Mouse (Mus musculus): ENCODE data around the gene Zfp39. TPM values are rescaled to one million over a fixed set of nuclear protein-coding genes. Genes with fewer than 3 reads are reported as not detected.

Zfp39 gene
- total RNA-seq, 2 experiments from 2014 or later: 3.4 to 3.7 TPM

DNA sequence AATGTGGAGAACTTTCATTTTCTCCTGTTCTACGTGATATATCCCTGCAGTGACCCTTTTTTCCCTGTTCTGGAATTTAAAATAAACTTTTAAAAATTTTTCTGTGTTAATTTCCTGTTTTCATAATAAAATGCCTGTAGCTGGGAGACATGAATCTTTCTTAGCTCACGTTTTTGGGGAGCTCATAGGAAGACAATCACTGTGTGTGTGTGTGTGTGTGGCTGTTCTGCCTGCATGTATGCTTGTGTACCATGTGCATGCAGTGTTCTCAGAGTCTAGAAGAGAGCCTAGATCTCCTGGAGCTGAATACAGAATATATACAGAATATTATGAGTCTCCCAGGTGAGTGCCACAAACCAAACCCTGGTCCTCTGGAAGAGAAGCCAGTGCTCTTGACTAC is 23.0 kb upstream of the Zfp39 start:
- no peak for DNase-seq
- intact Hi-C loops (cut with DNase I): no loop called here

DNA sequence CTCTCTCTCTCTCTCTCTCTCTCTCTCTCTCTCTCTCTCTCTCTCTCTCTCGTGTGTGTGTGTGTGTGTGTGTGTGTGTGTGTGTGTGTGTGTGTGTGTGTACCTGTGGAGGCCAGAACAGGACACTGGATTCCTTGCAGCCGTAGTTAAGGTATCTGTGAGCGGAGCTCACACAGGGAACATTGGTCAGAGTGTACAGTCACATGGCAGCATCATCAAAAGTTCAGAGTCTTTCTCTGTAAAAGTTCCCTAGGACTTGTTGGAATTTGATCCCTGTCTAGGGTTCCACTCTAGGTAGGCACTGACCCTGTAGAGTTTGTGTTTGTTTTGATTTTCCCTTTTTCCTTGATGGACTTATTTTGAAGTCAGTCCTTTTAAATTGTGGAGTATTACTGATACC is 22.6 kb upstream of the Zfp39 start:
- intact Hi-C loops (cut with DNase I): no loop called here
- DNase-seq: no peak

GRCm38 (mm10) chr11:58922420-58922819 is 18.4 kb upstream of the Zfp39 start:
- intact Hi-C loops (cut with DNase I): no loop called here
- DNase-seq: no peak

GRCm38 (mm10) chr11:58918759-58919158 is 14.7 kb upstream of the Zfp39 start:
- intact Hi-C loops (cut with DNase I): no loop called here
- DNase-seq: no peak

DNA sequence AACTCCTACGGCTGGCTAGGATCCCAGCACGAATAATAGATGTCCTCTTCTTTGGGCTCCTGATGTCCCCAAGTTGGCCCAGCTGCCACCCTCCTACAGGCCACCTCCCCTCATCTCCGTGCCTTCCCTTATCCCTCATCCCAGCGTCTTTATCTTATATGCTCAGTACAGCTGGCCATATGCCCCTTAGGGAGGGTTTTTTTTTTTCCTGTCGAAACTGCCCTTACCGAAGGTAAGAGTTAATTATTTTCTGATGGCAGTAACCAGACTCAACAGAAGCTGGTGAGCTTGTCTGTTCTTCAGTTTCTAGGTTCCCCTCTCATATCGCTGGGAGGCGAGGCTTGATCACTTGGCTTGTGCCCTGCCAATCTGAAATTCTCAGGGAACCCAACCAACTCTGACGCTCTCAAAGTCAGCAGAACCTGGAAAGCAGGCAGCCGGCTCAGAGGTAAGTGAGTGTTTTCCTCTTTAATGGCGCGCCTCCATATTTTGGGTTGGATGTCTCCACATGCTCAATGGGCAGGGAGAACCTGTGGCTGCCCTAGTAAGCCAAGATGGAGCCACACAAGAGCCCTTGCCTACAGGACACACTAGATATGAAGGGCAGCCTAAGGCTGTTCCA is 13.8 kb upstream of the Zfp39 start, which contains the start of gene Btnl10:
TSS of gene Btnl10 (plus strand) at position 164 of the 622 bp plus-strand sequence.
- DNase-seq: no peak
- intact Hi-C loops (cut with DNase I): no loop called here

GRCm38 (mm10) chr11:58916879-58917744 is 13.1 kb upstream of the Zfp39 start:
- intact Hi-C loops (cut with DNase I): no loop called here
- DNase-seq: peak in 1 of 2 experiments; percentile 52

GRCm38 (mm10) chr11:58914461-58915028 is 10.5 kb upstream of the Zfp39 start:
- intact Hi-C loops (cut with DNase I): no loop called here
- DNase-seq: peak; percentile 28 to 44

GRCm38 (mm10) chr11:58913776-58914175 is 9.8 kb upstream of the Zfp39 start:
- no peak for DNase-seq
- intact Hi-C loops (cut with DNase I): no loop called here

DNA sequence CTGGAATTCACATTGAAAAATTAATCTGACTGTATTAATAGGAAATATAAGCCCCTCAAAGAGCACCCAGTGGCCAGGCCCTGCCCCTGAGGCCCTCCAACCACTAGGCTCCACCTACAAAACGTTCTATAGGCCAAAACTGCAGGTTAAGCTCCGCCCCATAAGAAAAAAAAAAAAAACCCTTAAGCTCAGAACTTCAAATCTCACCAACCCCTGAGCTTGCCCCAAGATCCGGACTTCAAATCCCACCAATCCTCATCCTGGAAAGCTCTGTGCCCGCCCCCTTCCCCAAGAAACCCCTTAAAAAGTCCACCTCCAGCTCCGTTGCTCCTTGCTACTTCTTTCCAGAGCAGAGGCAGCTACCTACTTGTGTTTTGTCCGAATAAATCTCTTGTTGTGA is 813 bp upstream of the Zfp39 start:
- DNase-seq: peak; percentile 14 to 15
- intact Hi-C loops (cut with DNase I): no loop called here

GRCm38 (mm10) chr11:58904410-58904718 is 339 bp upstream of the Zfp39 start:
- intact Hi-C loops (cut with DNase I): no loop called here
- no peak for DNase-seq

DNA sequence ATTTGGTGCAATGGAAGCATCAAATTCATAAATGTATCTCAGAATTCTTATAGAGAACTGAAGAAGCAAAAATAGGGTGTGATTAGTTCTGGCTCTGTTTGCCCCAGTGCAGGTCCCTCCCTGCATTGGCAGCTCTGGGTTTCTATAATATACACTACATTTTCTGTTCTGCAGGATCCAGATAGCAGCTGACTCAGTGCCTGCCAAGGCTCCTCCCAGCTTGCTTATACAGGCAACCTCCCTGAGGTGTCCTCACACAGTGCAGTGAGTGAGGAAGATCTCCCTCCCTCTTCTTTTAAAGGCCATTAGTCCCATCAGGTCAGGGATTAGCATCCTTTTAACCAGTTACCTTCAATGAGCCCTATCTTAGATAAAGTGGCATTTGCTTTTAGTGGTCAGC is 2.9 kb downstream of the Zfp39 start:
- intact Hi-C loops (cut with DNase I): no loop called here
- DNase-seq: no peak

GRCm38 (mm10) chr11:58897485-58897884 is 6.5 kb downstream of the Zfp39 start:
- intact Hi-C loops (cut with DNase I): no loop called here
- DNase-seq: no peak

DNA sequence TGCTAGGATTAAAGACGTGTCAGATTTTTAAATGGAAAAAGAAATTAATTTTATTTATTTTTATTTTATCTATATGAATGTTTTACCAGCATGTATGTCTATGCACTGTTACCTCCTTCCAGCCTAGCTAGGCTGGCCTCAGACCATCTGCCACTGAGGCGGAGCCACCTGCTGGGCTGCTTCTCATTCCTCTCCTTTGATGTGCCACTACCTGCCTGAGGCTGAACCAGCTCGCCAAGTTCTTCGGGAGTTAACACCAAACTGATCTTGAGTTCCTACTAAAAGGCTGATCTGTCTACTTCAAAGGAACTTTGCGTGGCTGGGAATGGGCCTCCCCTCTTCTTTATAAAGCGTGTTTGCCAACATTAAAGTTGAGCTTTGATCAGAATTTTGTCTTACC is 9.6 kb downstream of the Zfp39 start:
- intact Hi-C loops (cut with DNase I): no loop called here
- DNase-seq: no peak

- intact Hi-C loops (cut with DNase I): no loop called here
- DNase-seq: no peak
These were observed 13.5 kb downstream of the Zfp39 start for GRCm38 (mm10) chr11:58890511-58890910.

DNA sequence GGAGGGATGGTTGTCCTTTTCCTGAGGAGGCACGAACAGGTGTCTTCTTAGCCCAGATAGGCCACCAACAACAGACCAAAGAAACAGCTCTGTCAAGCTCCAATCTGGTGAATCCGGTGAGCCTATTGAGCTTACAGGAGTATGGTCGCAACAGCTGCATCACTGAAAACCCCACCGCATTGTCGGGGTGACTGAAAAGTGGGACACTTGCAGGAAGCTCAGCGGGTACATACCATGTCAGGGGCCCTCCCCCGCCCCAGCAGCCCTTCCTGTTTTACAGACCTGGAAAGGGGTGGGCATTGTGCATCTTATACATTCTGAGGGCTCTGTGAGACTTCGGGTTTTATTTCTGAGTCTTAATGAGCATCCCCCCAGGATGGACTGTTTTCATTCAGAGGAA is 20.3 kb downstream of the Zfp39 start:
- DNase-seq: no peak
- intact Hi-C loops (cut with DNase I): no loop called here

- intact Hi-C loops (cut with DNase I): no loop called here
- DNase-seq: no peak
These were observed 33.1 kb downstream of the Zfp39 start for GRCm38 (mm10) chr11:58870961-58871360.

DNA sequence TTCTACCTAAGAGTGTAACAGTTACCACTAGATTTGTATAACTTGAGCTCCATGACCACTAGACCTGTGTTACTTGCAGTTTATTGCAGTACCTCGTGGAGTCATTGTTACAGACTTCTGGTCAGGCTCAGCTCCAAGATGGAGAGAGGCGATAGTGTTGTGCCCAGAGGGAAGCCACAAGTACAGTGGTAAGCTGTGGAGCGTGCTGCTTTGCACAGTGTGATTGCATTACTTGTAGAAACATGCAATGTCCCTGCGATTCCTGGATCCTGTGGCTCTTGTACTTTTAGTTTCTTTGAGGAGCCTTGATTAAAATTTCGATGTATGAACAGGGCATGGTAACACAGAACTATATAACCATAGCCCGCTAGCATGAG is 36.1 kb downstream of the Zfp39 start:
- no peak for DNase-seq

GRCm38 (mm10) chr11:58867039-58867953 is 36.7 kb downstream of the Zfp39 start, which contains the start of gene 2810021J22Rik:
TSS of gene 2810021J22Rik (plus strand) at chr11:58867216.
- intact Hi-C loops (cut with DNase I): no loop called here
- peak; percentile 72 to 73 for DNase-seq

More for the DNA sequence above, 36.1 kb downstream of the Zfp39 start:
- intact Hi-C loops (cut with DNase I): no loop called here

DNA sequence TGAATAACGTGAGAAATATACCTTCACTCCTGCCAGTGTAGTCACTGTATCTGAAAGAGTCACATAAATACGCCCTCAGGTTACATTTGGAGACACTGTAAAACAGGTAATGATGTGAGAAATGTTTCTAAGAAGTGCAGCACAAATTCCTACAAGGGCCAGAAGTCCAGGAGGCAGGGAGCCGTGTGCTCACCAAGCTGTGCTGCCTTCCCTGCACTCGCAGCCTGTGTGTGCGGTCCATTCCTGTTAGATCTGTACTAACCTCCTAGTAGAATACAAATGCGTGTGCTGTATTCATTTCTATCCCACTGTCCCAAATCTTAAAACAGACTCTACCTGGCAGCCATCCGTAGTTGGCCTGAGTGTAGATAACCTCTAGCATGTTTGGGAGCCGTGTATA is 43.3 kb downstream of the Zfp39 start:
- intact Hi-C loops (cut with DNase I): no loop called here
- DNase-seq: no peak

DNA sequence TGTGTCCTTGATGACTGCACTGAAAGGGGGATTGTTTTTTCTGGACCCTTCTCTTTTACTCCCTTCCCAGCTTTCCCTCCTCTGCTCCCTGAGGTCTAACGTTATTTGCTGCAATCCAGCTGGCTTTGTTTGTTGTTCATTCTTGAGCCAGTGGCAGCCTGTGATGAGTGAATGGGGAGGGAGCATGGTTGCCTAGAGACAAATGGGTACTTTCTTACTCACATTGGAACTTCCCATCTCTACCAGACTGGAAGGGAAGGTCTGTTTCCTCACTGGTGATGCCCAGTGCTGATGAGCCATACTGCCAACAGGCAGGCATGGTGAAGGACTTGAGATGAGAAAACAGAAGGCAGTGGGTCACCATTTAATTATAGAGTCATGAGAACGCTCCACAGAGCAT is 54.3 kb downstream of the Zfp39 start:
- no peak for DNase-seq
- intact Hi-C loops (cut with DNase I): loop anchor here (5.0 kb wide), 1 partner anchor 128 kb away; the partner anchor contains the start of gene Trim11

GRCm38 (mm10) chr11:58847636-58848035 is 56.4 kb downstream of the Zfp39 start:
- intact Hi-C loops (cut with DNase I): loop anchor here (5.0 kb wide), 1 partner anchor 130 kb away; the partner anchor contains the start of gene Trim11
- DNase-seq: no peak
